Mouse (Mus musculus) leukemia stem cell, adult 10-12 weeks (primary cell): Measurements from ENCODE around the gene Thsd7a. TPM values are rescaled to one million over a fixed set of nuclear protein-coding genes. Genes with fewer than 3 reads are reported as not detected.

Experiments
- polyA plus RNA-seq: library from polyadenylated mRNA; stranded (reverse); fragments of >175 nt; gene quantifications from 2 replicates; pipeline ENCODE4 v1.2.3, GENCODE M21; 2012; ENCODE audit warnings: low replicate concordance

Thsd7a gene
- not detected in 2 replicates for polyA plus RNA-seq

DNA sequence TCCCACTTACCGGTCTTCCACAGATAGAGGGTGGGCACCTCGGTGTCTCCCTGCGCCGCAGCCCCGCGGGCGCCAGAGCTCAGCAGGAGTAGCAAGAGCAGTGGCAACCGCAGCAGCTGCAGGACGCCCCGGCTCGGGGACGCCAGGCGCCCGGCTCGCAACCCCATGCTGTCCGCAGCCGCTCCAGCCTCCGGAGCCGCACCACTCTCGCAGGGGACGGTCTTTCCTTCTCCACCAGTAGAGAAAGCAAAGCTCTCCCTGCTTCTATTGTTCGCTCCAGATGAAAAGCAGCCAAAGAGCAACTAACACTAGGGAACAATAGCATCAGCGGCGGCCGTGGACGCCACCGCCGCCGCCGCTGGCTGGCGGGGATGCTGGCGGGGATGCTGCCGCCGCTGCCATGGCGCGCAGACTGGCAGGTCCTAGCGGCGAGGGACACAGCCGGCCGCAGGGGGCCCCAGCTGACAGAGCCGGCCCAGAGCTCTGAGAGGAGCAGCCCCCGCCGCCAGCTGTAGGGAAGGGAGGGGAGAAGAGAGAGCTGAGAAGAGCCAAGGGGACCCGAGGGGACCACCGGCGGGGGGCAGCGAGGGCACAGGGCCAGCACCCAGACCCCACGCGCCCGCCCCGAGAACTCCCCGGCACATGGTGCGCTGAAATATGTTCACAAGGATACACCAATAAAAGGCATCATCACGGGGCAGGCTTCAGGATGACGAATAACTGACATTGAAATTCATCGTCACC is at the start of gene Thsd7a:
TSS of gene Thsd7a (minus strand) at position 624 of the 744 bp plus-strand sequence.

